Mouse (Mus musculus) mouse embryonic stem cell (cell line): ENCODE measurements around the gene U2surp.

Experiments
- in situ Hi-C, 2 experiments: fragments of 300-500 bp; cut with MboI; formaldehyde crosslinking; loops; 1 replicate in 1 of 2; 3 replicates in 1 of 2; pipeline ENCODE4 v1.14.3; 2019 to 2020; ENCODE audit warnings: low sequenced_read_pairs in 2 of 2, low pct_unique_long_range_greater_than_20kb in 1 of 2, mixed read lengths in 1 of 2; ENCODE audit not compliant: unreplicated experiment in 1 of 2

The U2surp gene

DNA sequence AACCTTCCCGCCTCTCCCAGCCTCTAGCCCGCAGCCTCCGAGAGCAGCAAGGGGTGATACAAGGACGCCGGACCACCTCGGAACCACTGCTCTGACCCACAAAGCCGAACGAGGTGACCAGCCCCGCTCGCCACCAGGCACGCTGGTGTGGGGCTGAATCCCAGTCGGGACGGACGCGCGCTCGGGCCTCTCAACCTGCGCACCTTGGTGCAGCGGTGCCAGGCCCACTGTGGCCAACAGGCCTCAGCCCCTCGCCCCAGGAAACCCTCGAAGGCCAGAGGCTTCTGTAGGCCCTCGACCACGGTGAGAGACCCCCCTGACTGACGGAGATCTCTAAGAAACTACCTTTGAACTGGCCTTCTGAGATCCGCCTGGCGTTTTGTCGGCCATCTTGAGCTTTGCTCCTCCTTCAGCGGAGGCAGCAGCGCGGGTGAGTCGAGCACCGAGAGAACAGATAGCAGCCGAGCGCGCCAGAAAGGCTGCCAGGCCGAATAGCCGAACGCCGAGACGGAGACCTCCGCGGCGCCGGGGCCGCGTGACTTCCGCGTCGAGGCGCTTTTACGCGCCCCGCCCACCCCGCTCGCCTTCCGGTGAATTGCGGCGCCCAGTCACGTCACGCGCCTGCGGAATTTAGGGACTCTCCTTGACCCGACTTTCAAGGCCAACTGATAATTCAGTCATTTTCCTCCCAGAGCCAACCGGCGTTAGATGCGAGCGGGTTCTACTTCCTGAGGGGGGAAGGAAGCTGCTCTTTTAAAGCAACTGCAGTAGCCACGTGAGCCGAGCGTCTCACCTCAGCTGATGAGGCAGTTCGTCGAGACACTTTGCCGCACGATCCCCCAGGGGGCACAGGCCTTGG lies at the start of gene U2surp:
U2surp (minus strand) TSS at position 525 of the 859 bp plus-strand sequence.
- in situ Hi-C loops: loop anchor here in 1 of 2 experiments (25.0 kb wide), 1 partner anchor 1201 kb away; no protein-coding TSS in a partner anchor

- in situ Hi-C loops: no loop called here
These were observed 48.3 kb upstream of the U2surp start for GRCm38 (mm10) chr9:95559936-95560735.

- in situ Hi-C loops: no loop called here
These were observed 47.5 kb upstream of the U2surp start, which contains the start of gene Paqr9 for GRCm38 (mm10) chr9:95559059-95559935. Gene Paqr9 (plus strand): TSS chr9:95559657.

GRCm38 (mm10) chr9:95558726-95559058 lies 46.9 kb upstream of the U2surp start:
- in situ Hi-C loops: no loop called here

DNA sequence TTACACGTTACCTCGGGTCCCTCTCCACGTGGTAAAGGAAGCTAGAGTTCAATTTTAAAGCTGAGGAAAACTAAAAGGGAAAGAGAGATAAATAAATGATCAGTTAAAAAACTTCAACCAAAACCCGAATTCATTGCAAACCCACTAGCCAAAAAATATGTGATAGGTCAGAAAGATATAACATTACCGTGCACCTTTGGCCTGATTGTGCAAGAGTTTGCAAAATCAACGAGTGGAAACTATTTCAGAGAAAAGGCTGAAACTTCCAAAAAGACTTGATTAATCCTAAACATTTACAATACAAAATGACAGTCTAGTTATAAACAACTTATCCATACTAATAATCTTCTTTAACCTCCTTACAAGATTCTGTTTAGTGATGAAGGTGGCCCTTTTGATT lies 45.9 kb upstream of the U2surp start:
- in situ Hi-C loops: no loop called here

DNA sequence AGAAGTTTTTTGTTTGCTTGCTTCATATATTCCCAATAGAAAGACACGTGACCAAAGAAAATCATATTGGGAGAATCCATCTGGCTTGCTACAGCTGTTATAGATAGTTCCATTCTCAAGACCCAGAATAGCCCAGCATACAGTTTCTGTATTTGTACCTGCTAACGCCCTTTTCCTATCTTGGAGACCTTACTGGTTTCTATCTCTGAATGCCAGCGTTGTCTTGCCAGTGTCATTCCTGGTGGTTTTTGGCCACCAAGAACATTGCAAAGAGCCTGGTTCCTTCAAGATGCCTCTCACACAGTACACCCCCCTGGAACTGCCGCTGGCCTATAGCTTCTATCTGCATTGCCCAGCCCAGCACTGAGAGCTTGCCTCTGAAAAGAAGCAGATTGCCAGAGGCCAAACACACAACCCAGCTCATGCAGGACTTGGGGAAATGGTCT lies 44.3 kb upstream of the U2surp start:
- in situ Hi-C loops: no loop called here

DNA sequence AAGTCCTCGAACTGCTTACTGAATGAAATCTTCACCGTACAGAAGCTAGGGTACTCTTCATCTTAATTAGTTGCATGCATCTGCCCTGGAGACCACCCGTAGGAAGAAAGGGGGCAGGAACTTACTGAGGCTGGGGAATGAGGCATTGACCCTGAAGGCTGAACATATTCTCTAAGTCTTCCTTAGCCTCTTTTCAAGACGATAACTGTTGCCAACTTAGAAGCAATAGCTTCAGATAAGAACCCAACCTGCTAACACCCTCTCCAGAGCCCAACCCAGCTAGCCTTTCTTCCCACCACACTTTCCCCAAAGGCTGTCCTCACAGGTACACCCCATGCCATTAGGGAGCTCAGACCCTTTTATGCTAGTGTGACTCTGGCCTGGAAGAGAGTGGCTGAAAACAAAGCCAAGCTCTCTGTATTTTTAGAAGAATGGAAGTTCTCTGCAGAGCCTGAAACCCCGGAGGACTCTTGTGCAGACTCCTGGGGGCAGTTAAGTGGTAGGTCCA lies 43.5 kb upstream of the U2surp start:
- in situ Hi-C loops: no loop called here

DNA sequence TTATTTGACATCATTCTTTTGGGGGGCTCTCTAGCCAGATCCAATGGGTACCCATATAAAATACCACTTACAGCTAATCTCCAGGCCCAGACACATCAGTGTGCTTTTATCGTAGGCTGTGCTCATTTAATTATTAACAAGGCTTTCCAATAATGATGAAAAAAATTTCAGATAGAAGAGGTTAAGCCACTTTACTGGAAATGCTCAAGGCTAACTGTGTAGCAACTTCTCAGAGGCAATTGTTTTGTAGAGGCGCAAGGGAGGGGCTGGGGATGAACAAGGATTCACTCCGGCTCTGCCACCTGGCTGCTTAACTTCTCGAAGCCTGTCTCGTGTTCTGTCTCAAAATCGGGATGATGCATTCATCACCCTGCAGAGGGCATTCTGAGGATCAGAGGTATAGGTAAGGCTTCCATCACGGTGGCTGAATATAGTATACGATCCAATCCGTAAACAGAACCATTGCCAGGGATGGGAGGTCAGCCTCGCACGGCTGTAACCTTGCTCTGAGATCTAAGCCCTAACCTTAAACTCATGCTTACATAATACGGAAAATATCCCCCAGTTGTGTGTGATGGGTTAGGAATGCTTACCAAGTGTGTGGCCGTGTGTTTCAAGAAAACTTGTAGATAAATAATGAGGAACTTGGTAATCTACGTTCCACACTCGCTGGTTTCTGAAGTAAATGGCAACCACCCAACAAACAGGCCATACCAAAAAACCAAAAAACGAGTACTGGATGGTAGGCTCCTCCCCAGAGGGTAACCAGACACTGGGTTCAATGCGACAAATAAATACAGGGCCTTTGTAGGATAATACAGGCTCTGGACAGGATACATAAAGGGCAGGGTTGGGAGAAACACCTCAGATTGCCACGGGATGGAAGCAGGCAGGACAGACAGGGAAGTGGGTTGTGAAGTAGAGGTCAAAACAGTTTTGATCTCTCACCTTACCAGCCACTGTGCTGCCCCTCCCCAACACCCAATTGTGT lies 42.7 kb upstream of the U2surp start:
- in situ Hi-C loops: no loop called here

- in situ Hi-C loops: no loop called here
These were observed 40.4 kb upstream of the U2surp start for GRCm38 (mm10) chr9:95552175-95552705.

- in situ Hi-C loops: no loop called here
These were observed 39.3 kb upstream of the U2surp start for GRCm38 (mm10) chr9:95550856-95551774.

- in situ Hi-C loops: no loop called here
These were observed 38.0 kb upstream of the U2surp start for GRCm38 (mm10) chr9:95549626-95550411.

- in situ Hi-C loops: no loop called here
These were observed 34.9 kb upstream of the U2surp start for GRCm38 (mm10) chr9:95546679-95547078.

- in situ Hi-C loops: no loop called here
These were observed 32.8 kb upstream of the U2surp start for GRCm38 (mm10) chr9:95544598-95544997.

DNA sequence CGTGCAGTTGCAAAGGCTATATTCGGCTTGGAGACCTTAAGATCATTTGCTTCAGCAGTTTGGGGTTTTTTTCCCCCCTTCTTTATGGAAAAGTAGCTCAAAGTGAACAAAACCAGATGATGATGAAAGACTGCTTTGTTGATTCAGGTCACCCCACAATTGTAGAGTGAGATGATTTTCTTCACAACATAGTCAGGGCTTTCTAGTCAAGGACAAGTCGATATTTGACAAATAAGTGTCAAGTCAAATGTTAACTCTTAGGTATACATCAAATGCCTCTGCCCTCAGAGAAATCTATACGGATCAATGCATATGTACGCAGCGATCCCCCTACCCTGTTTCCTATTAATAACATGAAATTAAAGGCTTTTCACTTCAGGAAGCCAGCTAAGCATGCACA lies 30.7 kb upstream of the U2surp start:
- in situ Hi-C loops: no loop called here

- in situ Hi-C loops: no loop called here
These were observed 30.0 kb upstream of the U2surp start for GRCm38 (mm10) chr9:95541650-95542432.
